Mouse (Mus musculus) kidney, embryonic 16.5 days (tissue): ENCODE measurements around the gene Zfp609. TPM values are rescaled to one million over a fixed set of nuclear protein-coding genes. Genes with fewer than 3 reads are reported as not detected.
"Not testable (repeated sequence)": the region's sequence is repeated elsewhere in the genome, so short reads cannot be mapped to it uniquely, and the experiment has no call there.

Source experiments
- ATAC-seq: fragments of 200-750 bp; cut with Nextera tagmentation; 2 replicates; pipeline ENCODE4 v1.8.0; 2017; ENCODE audit warnings: moderate TSS enrichment; ENCODE audit not compliant: low FRiP score, low TSS enrichment
- H3K27ac ChIP-seq: fragments of 300-500 bp; sonication (generic); 2 replicates; pipeline ENCODE4 v1.5.1; 2014; ENCODE audit warnings: low read length
- H3K27me3 ChIP-seq: fragments of 300-500 bp; sonication (generic); 2 replicates; pipeline ENCODE4 v1.6.1; 2014; ENCODE audit warnings: low read length, control low read depth, mixed read lengths; ENCODE audit not compliant: insufficient read depth
- H3K36me3 ChIP-seq: fragments of 300-500 bp; sonication (generic); 2 replicates; pipeline ENCODE4 v1.6.1; 2014; ENCODE audit warnings: low read length, control low read depth, mixed read lengths; ENCODE audit not compliant: insufficient read depth
- H3K4me1 ChIP-seq: fragments of 300-500 bp; sonication (generic); 2 replicates; pipeline ENCODE4 v1.6.1; 2014; ENCODE audit warnings: low read length, control low read depth, mixed read lengths; ENCODE audit not compliant: insufficient read depth
- H3K4me2 ChIP-seq: fragments of 300-500 bp; sonication (generic); replicated peaks from 2 replicates; pipeline ENCODE4 v1.6.1; 2014; ENCODE audit warnings: low read depth, low read length
- H3K4me3 ChIP-seq: fragments of 300-500 bp; sonication (generic); 2 replicates; pipeline ENCODE4 v1.5.1; 2014; ENCODE audit warnings: mild to moderate bottlenecking, low read length
- H3K9ac ChIP-seq: fragments of 300-500 bp; sonication (generic); replicated peaks from 2 replicates; pipeline ENCODE4 v1.6.1; 2014; ENCODE audit warnings: low read length
- H3K9me3 ChIP-seq: fragments of 300-500 bp; sonication (generic); 2 replicates; pipeline ENCODE4 v1.6.1; 2016; ENCODE audit warnings: low read length, control low read depth
- WGBS: fragments of 180-500 bp; shearing (Covaris S2); extraction: QIAGEN DNeasy Blood & Tissue Kit; methylation state at CpG from one replicate; pipeline ENCODE4 v1.1.7; 2014; 5-methylcytosine and 5-hydroxymethylcytosine counted together
- polyA plus RNA-seq: library from polyadenylated mRNA; unstranded; fragments of >200 nt; fragmentation: Nextera tagmentation; extraction: Ambion mirVana; gene quantifications from 2 replicates; pipeline ENCODE4 v1.2.1, GENCODE M21; 2015

The Zfp609 gene
- polyA plus RNA-seq, 1 experiment from 2014 or later: 4.8 TPM

- no peak overlapping the region for H3K4me3 ChIP-seq
- H3K27me3 ChIP-seq: no peaks in the 10 kb centered on the region
- peaks cover 12% of the 10 kb centered on the region for H3K4me1 ChIP-seq
- no peak overlapping the region for H3K27ac ChIP-seq
- no peaks in the 10 kb centered on the region for H3K9me3 ChIP-seq
- H3K36me3 ChIP-seq: peaks cover 9% of the 10 kb centered on the region; the same call in 1 of the 2 replicates
- 80% methylated on average over 3 of the region's 3 CpGs for WGBS
- H3K9ac ChIP-seq: no peak overlapping the region
- no peak overlapping the region for H3K4me2 ChIP-seq
- ATAC-seq: no peak
Observed at GRCm38 (mm10) chr9:65793506-65793905, 33.9 kb downstream of the Zfp609 start.

DNA sequence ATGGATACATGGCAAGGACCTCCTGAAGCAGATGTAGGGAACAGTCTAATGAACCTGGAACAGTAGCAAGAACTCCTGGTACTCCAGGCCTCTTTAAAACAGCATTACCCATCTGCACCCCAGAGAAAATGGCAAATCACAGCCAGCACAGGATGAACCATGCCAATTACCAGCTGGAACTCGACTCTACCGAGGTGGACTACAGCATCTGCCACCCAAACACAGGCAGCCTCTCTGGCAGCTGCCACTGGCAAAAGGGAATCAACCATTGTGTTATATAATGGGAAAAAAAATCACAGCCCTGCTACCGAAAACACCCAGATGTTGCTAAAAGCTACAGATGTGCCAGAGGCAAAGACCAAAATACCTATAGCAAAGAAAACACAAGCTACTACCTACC lies 34.3 kb downstream of the Zfp609 start:
- ATAC-seq: no peak
- 86% methylated on average over 3 of the region's 3 CpGs for WGBS
- H3K36me3 ChIP-seq: peaks cover 9% of the 10 kb centered on the region; the same call in 1 of the 2 replicates
- H3K4me1 ChIP-seq: peaks cover 14% of the 10 kb centered on the region
- no peak overlapping the region for H3K4me2 ChIP-seq
- no peaks in the 10 kb centered on the region for H3K9me3 ChIP-seq
- H3K27ac ChIP-seq: no peak overlapping the region
- no peak overlapping the region for H3K9ac ChIP-seq
- H3K4me3 ChIP-seq: no peak overlapping the region
- H3K27me3 ChIP-seq: no peaks in the 10 kb centered on the region

DNA sequence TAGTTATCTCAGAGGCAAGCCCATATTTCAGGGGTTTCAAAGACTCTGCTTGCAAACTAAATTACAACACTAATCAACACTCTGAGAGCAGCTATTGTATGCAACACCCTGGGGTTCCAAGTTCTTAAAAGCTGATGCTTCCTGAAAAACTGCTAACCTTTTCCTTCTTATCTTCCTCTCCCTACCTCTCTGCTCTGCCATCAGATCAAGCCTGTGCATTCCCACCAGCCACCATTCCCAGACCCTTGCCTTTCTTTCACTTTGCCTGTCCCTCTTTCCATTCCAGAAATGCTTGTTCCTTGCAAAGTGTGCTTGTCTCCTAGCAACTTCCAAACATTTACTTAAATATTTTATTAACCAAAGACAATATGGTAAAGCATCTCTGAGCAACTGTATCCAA lies 35.5 kb downstream of the Zfp609 start:
- Histone ChIP-seq H3K36me3 (peaks cover 9% of the 10 kb centered on the region; the same call in 1 of the 2 replicates), H3K4me2 (no peak overlapping the region), H3K27me3 (no peaks in the 10 kb centered on the region), H3K9ac (no peak overlapping the region), H3K9me3 (no peaks in the 10 kb centered on the region), H3K4me3 (no peak overlapping the region), H3K4me1 (peaks cover 27% of the 10 kb centered on the region), H3K27ac (no peak overlapping the region)
- no peak for ATAC-seq

DNA sequence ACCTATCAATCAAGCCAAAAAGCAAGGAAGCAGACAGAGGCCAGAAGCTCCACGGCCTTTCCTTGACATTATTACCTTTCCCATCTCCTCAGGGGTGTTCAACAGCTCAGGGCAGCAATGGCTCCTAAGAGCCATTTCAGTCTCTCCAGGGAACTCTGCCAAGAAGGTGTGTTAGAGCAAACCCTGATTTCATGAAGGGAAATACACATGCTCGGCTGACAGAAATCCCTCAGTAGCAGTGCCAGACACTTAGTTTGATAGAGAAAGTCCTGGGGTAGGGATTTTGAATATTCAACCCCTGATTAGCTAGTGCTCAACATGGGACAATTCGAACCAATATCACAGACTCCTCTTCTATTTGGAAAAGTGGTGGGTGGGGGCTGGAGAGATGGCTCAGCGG lies 36.3 kb downstream of the Zfp609 start:
- 72% methylated on average over 4 of the region's 4 CpGs for WGBS
- H3K27ac ChIP-seq: no peak overlapping the region
- H3K27me3 ChIP-seq: no peaks in the 10 kb centered on the region
- H3K4me2 ChIP-seq: no peak overlapping the region
- ATAC-seq: no peak
- peaks cover 33% of the 10 kb centered on the region for H3K4me1 ChIP-seq
- H3K9ac ChIP-seq: no peak overlapping the region
- H3K36me3 ChIP-seq: peaks cover 9% of the 10 kb centered on the region; the same call in 1 of the 2 replicates
- H3K9me3 ChIP-seq: no peaks in the 10 kb centered on the region
- H3K4me3 ChIP-seq: no peak overlapping the region

DNA sequence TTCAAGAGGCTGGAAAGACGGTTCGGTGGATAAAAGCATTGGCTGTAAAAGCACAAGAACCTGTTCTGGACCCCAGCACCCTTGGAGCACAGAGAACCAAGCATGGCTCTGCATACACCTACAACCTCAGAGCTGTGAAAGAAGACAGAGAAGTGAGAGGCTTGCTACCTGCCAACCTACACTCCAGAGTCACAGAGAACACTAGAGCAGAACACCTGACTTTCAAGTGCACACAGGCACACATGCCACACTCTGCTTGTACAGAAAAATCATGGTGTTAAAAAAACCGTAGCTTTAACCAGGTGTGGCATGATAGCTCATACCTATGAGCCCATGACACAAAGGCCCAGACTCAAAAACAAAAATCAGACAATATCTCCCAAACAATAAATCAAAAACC lies 37.6 kb downstream of the Zfp609 start:
- no peak overlapping the region for H3K4me2 ChIP-seq
- no peaks in the 10 kb centered on the region for H3K9me3 ChIP-seq
- peaks cover 35% of the 10 kb centered on the region for H3K4me1 ChIP-seq
- no peak overlapping the region for H3K9ac ChIP-seq
- H3K36me3 ChIP-seq: peaks cover 9% of the 10 kb centered on the region; the same call in 1 of the 2 replicates
- H3K27ac ChIP-seq: no peak overlapping the region
- H3K27me3 ChIP-seq: no peaks in the 10 kb centered on the region
- no peak for ATAC-seq
- 94% methylated on average over 3 of the region's 3 CpGs for WGBS
- no peak overlapping the region for H3K4me3 ChIP-seq

DNA sequence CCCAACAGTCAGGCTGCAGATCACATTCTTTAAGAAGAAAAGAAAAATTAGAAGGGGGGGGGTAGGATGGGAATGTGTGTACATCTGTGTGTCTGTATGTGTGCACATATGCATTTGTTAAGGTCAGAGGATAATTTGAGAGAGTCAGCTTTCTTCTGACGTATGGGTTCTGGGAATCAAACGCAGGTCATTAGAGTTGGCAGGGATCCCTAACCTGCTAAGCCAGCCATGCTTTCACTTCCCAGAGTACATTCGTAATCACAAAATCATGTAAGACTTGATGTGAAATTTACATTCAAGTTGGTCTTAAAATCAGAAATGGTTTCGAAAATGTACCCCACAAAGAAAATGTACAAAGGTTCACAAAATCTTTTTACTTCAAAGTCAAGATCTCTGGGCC lies 38.8 kb downstream of the Zfp609 start:
- no peak overlapping the region for H3K4me3 ChIP-seq
- H3K36me3 ChIP-seq: no peaks in the 10 kb centered on the region
- no peak overlapping the region for H3K9ac ChIP-seq
- peaks cover 35% of the 10 kb centered on the region for H3K4me1 ChIP-seq
- 72% methylated on average over 4 of the region's 4 CpGs for WGBS
- no peak overlapping the region for H3K4me2 ChIP-seq
- H3K27ac ChIP-seq: no peak overlapping the region
- no peak for ATAC-seq
- no peaks in the 10 kb centered on the region for H3K27me3 ChIP-seq
- H3K9me3 ChIP-seq: no peaks in the 10 kb centered on the region

- no peak overlapping the region for H3K4me3 ChIP-seq
- peaks cover 35% of the 10 kb centered on the region for H3K4me1 ChIP-seq
- no peak for ATAC-seq
- no peaks in the 10 kb centered on the region for H3K9me3 ChIP-seq
- no peaks in the 10 kb centered on the region for H3K27me3 ChIP-seq
- 63% methylated on average over 4 of the region's 4 CpGs for WGBS
- H3K4me2 ChIP-seq: no peak overlapping the region
- no peaks in the 10 kb centered on the region for H3K36me3 ChIP-seq
- no peak overlapping the region; the same call in 1 of the 2 replicates for H3K9ac ChIP-seq
- H3K27ac ChIP-seq: peak overlapping the region; percentile 57; the same call in 1 of the 2 replicates
Observed at GRCm38 (mm10) chr9:65787829-65788344, 39.5 kb downstream of the Zfp609 start.

GRCm38 (mm10) chr9:65786885-65787787 lies 40.2 kb downstream of the Zfp609 start:
- H3K36me3 ChIP-seq: no peaks in the 10 kb centered on the region
- H3K27me3 ChIP-seq: no peaks in the 10 kb centered on the region
- no peak overlapping the region for H3K4me2 ChIP-seq
- no peak overlapping the region for H3K4me3 ChIP-seq
- no peak overlapping the region; the same call in 1 of the 2 replicates for H3K9ac ChIP-seq
- no peaks in the 10 kb centered on the region for H3K9me3 ChIP-seq
- peak overlapping the region; percentile 57; the same call in 1 of the 2 replicates for H3K27ac ChIP-seq
- peak; percentile 91 for ATAC-seq
- peaks cover 34% of the 10 kb centered on the region for H3K4me1 ChIP-seq
- 28% methylated on average over 8 of the region's 8 CpGs for WGBS

- no peaks in the 10 kb centered on the region for H3K9me3 ChIP-seq
- ATAC-seq: no peak
- no peaks in the 10 kb centered on the region for H3K36me3 ChIP-seq
- no peak overlapping the region for H3K4me2 ChIP-seq
- no peak overlapping the region for H3K9ac ChIP-seq
- no peak overlapping the region for H3K4me3 ChIP-seq
- H3K27me3 ChIP-seq: no peaks in the 10 kb centered on the region
- peaks cover 26% of the 10 kb centered on the region for H3K4me1 ChIP-seq
- H3K27ac ChIP-seq: no peak overlapping the region
- 83% methylated on average over 4 of the region's 4 CpGs for WGBS
Observed at GRCm38 (mm10) chr9:65785772-65786368, 41.5 kb downstream of the Zfp609 start.

DNA sequence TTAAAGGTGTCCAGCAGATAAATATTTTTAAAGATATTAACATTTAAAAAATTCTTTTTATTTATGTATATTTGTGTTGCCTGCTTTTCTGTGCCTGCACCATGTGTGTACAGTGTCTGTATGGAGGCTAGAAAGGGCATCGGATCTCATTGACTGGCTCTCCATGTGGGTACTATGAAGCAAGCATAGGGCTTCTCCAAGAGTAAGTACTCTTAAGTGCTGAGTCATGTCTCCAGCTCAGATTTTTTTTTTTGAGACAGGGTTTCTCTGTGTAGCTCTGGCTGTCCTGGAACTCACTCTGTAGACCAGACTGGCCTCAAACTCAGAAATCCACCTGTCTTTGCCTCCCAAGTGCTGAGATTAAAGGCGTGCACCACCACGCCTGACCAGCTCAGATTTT lies 47.7 kb downstream of the Zfp609 start:
- not testable (repeated sequence) for H3K9me3 ChIP-seq, ATAC-seq, H3K9ac ChIP-seq, H3K4me2 ChIP-seq, H3K27me3 ChIP-seq, H3K4me3 ChIP-seq, H3K27ac ChIP-seq, H3K36me3 ChIP-seq
- 87% methylated on average over 3 of the region's 3 CpGs for WGBS
- H3K4me1 ChIP-seq: peaks cover 17% of the 10 kb centered on the region
